ENCODE assay signal across 19 mouse cellular contexts in genomic region chr7:97094241-97094640, GRCm38 (mm10).
"Had no signal": no experiment of that assay in that cellular context is flagged by ENCODE, and none has a peak within 500 bp of the region (broad histone marks: within the 10 kb centered on the region; RNA-seq: fewer than 3 reads in every experiment).

No protein-coding gene starts in this region.

- H3K4me3 ChIP-seq: liver, embryonic 15.5 days; lung, embryonic 15.5 days; midbrain, embryonic 10.5 days; midbrain, embryonic 12.5 days; neural tube, embryonic 12.5 days had no signal

- ATAC-seq: liver, postnatal 0 days; lung, postnatal 0 days; midbrain, embryonic 16.5 days had no signal

- H3K9me3 ChIP-seq: liver, embryonic 15.5 days; lung, embryonic 15.5 days; midbrain, embryonic 10.5 days; midbrain, embryonic 12.5 days; neural tube, embryonic 12.5 days had no signal

- H3K27me3 ChIP-seq: liver, embryonic 15.5 days; lung, embryonic 15.5 days; midbrain, embryonic 12.5 days; neural tube, embryonic 12.5 days had no signal

- H3K36me3 ChIP-seq: liver, embryonic 15.5 days; lung, embryonic 15.5 days; midbrain, embryonic 10.5 days; midbrain, embryonic 12.5 days; neural tube, embryonic 12.5 days had no signal

- H3K4me1 ChIP-seq: liver, embryonic 15.5 days; midbrain, embryonic 12.5 days; neural tube, embryonic 12.5 days had no signal

- DNase-seq: liver, postnatal 0 days; lung, adult 2 months; lung, postnatal 4 days; midbrain, embryonic 14.5 days; retina, postnatal 1 day; right cerebral cortex, adult 18-20 months; right cerebral cortex, postnatal 25 days; right cerebral cortex, postnatal 4 days; spleen, adult 18-20 months; thymus, adult 18-20 months; thymus, postnatal 14 days; thymus, postnatal 36 days had no signal
